Mouse (Mus musculus): ENCODE measurements around the gene Hs1bp3.

Hs1bp3 gene

GRCm38 (mm10) chr12:8301011-8301814, 12.0 kb upstream of the Hs1bp3 start:
- in situ Hi-C loops (cut with MboI, MseI): loop anchor here (10.0 kb wide), 1 partner anchor 306 kb away; no protein-coding TSS in a partner anchor

GRCm38 (mm10) chr12:8301841-8302431, 11.3 kb upstream of the Hs1bp3 start, which contains the start of gene Gdf7:
TSS of gene Gdf7 (minus strand) at chr12:8301954.
- in situ Hi-C loops (cut with MboI, MseI): loop anchor here (10.0 kb wide), 1 partner anchor 307 kb away; no protein-coding TSS in a partner anchor

DNA sequence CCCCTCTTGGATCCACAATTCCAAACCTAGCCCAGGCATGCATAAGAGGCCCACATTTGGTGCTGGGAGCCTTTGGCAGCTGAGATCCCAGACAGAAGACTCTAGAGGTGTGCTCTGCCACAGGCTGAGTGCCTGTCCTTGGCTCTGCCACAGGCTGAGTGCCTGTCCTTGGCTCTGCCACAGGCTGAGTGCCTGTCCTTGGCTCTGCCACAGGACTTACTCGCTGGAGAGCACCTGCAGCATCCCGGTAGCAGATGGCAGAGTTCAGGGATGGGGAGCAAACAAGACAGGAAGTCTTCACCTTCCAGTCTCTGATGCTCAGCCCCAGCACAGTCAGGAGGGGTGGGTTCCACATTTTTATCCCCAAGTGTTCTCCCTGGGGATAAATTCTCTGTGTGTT, 8.0 kb upstream of the Hs1bp3 start:
- in situ Hi-C loops (cut with MboI, MseI): loop anchor here (10.0 kb wide), 1 partner anchor 310 kb away; no protein-coding TSS in a partner anchor

DNA sequence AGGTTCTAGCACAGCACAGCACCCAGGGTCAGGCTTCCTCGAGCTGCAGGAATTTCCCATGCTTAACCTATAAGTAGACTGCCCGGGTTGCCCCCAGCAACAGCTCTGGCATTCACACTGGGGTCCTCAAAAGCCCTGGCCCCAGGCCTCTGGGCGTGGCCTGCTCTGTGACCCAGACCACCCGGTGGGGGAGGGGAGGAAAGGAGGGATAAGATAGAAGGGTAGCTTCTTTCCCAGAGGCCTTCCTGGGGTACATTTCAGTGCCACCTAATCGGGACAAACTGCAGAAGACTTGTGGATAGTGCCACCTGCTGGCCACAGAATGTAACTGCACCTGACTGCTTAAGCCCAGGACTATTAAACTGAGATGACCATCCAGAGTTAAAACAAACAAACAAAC, 6.8 kb upstream of the Hs1bp3 start:
- in situ Hi-C loops (cut with MboI, MseI): loop anchor here (10.0 kb wide), 1 partner anchor 312 kb away; no protein-coding TSS in a partner anchor

DNA sequence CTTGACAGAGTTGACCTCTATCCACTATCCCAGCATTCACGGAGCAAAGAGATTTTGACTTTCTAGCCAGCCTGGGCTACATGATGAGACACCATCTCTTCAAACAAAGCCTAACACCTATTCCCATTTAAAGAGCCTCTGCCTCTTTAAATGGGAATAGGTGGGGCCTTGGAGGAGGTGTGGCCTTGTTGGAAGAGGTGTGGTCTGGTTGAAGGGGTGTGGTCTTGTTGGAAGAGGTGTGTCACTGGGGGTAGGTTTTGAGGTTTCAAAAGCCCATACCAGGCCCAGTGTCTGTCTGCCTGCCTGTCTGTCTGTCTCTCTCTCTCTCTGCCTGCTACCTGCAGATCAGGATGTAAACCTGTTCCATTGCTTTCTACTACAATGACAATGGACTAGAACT, 6.3 kb upstream of the Hs1bp3 start:
- in situ Hi-C loops (cut with MboI, MseI): loop anchor here (10.0 kb wide), 1 partner anchor 312 kb away; no protein-coding TSS in a partner anchor

GRCm38 (mm10) chr12:8310992-8311391, 2.2 kb upstream of the Hs1bp3 start:
- in situ Hi-C loops (cut with MboI, MseI): no loop called here

GRCm38 (mm10) chr12:8312266-8312665, 966 bp upstream of the Hs1bp3 start:
- in situ Hi-C loops (cut with MboI, MseI): no loop called here

GRCm38 (mm10) chr12:8313773-8314172, 541 bp downstream of the Hs1bp3 start:
- in situ Hi-C loops (cut with MboI, MseI): no loop called here

- in situ Hi-C loops (cut with MboI, MseI): no loop called here
Observed at GRCm38 (mm10) chr12:8316541-8316940, 3.3 kb downstream of the Hs1bp3 start.

DNA sequence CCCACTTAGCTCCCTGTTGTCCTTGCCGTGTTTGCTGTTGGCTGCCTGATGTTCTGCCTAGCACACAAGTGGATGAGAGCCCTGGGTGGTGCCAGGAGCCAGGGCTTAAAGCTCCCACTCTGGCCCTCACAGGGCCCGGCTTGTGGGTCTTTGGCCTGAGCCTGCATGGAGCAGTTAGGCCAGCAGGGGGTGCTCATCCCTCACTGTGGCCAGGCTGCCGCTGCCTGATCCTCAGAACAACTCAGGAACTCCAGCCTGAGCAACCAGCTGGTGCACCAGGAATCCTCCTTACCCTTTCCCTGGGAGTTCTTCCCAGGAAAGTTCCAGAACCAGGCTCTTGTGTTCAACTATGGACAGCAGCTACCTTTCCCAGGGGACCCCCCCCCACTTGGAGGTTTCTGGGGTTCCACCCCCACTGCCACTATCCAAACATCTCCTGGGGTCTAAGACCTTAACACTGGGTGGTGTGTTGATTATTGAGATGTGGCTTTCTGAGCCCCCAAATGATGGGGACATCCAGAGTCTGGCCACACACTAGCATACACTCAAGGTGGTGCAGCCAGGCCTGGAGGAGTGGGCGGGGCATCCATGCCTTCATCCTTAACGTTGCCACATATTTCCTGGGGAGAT, 7.0 kb downstream of the Hs1bp3 start:
- in situ Hi-C loops (cut with MboI, MseI): loop anchor here (5.0 kb wide), 1 partner anchor 177 kb away; no protein-coding TSS in a partner anchor

GRCm38 (mm10) chr12:8321506-8321905, 8.3 kb downstream of the Hs1bp3 start:
- in situ Hi-C loops (cut with MboI, MseI): loop anchor here (5.0 kb wide), 1 partner anchor 176 kb away; no protein-coding TSS in a partner anchor

GRCm38 (mm10) chr12:8324086-8324485, 10.9 kb downstream of the Hs1bp3 start:
- in situ Hi-C loops (cut with MboI, MseI): loop anchor here (5.0 kb wide), 1 partner anchor 173 kb away; no protein-coding TSS in a partner anchor

DNA sequence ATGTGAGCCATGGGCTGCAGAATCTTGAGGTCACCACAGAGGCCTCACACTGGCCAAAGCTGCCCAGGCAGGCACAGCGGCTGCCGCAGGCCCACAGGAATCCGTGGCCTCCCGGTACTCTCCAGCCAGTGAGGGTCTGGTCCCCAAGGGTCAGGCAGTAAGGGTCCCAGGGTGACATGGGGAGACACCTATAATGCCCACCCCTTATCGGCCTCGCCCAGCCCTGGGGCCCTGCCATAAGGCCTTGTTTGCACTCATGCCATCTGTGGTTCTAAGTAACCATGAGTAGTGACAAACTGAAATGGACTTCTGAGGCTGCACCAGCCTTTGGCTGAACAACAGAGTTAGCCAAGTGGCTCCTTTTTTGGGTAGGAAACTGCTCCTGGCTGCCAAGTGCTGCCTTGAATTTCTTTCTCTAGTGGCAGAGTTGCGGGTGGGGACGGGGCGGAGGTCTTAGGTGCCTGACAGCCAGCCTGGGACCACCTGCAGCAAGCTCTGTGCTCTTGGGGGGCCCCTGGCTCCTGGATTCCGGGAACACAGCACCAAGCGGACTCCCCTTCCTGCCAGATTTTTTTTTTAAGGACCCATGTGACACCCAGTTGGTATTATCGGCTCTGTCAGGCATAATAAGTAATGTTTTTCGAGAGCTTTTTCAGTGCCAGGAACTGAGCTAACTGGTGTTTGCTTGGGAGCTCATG, 12.2 kb downstream of the Hs1bp3 start:
- in situ Hi-C loops (cut with MboI, MseI): no loop called here

GRCm38 (mm10) chr12:8325943-8326522, 12.8 kb downstream of the Hs1bp3 start:
- in situ Hi-C loops (cut with MboI, MseI): no loop called here

- in situ Hi-C loops (cut with MboI, MseI): no loop called here
Observed at GRCm38 (mm10) chr12:8326825-8327674, 13.8 kb downstream of the Hs1bp3 start.

- in situ Hi-C loops (cut with MboI, MseI): no loop called here
Observed at GRCm38 (mm10) chr12:8327675-8328053, 14.4 kb downstream of the Hs1bp3 start.

GRCm38 (mm10) chr12:8329236-8329635, 16.0 kb downstream of the Hs1bp3 start:
- in situ Hi-C loops (cut with MboI, MseI): no loop called here

DNA sequence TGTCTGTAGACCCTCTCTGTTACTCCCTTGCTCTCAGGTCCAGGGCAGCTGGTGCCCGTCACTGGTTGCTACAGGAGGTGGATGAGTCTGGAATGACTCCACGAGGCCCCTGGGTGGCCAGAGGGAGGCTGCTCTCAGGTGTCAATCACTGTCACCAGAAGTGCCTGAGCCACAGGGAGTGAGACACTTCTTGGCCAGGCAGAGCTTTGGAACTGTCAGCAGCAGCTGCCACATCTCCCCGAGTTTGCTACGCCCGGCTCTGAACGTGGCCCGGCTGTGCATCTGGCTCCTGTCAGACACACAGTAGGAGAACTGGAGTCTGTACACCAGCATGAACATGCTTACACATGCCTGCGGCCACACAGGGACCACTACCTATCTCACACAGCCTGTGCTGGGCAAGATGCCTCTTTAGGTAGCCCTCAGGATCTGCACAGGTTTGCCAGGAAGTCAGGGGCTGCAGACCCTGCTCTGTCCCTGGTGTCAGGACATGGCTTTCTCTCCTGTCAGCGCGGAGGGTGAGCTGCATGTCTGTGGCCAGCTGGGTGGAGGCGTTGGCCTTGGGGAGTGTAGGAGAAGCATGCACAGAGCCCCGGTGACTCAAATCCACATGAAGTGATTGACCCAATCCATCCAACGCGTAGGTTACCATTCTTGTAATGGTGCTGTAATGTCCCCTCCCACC, 18.4 kb downstream of the Hs1bp3 start:
- in situ Hi-C loops (cut with MboI, MseI): no loop called here

DNA sequence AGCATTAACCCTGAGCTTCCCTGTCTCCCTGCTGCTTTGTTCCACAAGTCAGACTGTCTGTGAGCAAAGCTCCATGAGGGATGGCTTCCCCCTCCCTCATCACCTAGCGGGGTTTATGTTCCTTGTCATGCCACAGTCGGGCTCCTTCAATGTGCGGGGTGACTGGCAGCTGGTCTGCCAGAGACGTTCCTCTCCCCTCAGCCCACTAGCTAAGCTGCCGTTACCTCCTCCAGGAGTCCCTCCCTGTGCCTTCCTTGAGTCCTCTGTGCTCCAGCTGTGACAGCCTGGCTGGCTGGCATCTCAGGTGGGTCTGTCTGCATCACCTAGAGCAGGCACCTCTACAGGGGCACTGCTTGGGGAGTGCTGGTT, 18.9 kb downstream of the Hs1bp3 start:
- in situ Hi-C loops (cut with MboI, MseI): no loop called here

GRCm38 (mm10) chr12:8333617-8334016, 20.4 kb downstream of the Hs1bp3 start:
- in situ Hi-C loops (cut with MboI, MseI): no loop called here
